Mouse (Mus musculus) kidney, postnatal 0 days (tissue): ENCODE results near the gene Poldip2. TPM values are rescaled to one million over a fixed set of nuclear protein-coding genes. Genes with fewer than 3 reads are reported as not detected.

Experiments used
- ATAC-seq: fragments of 200-750 bp; cut with Nextera tagmentation; replicated peaks from 2 replicates; pipeline ENCODE4 v1.8.0; 2017; ENCODE audit warnings: low read depth, moderate number of reproducible peaks, moderate TSS enrichment, moderate library complexity; ENCODE audit not compliant: low FRiP score
- DNase-seq: peaks from one replicate; pipeline ENCODE4 v3.0.0-alpha.2; 2016; ENCODE audit warnings: low spot score
- H3K27ac ChIP-seq: fragments of 300-500 bp; sonication (generic); 2 replicates; pipeline ENCODE4 v1.5.1; 2014; ENCODE audit warnings: mild to moderate bottlenecking
- H3K27me3 ChIP-seq: fragments of 300-500 bp; sonication (generic); 2 replicates; pipeline ENCODE4 v1.6.1; 2014; ENCODE audit warnings: low read length, mixed read lengths; ENCODE audit not compliant: insufficient read depth
- H3K36me3 ChIP-seq: fragments of 300-500 bp; sonication (generic); 2 replicates; pipeline ENCODE4 v1.6.1; 2014; ENCODE audit warnings: low read length, mixed read lengths; ENCODE audit not compliant: insufficient read depth
- H3K4me1 ChIP-seq: fragments of 300-500 bp; sonication (generic); replicated peaks from 2 replicates; pipeline ENCODE4 v1.6.1; 2014; ENCODE audit warnings: antibody characterized with exemption, low read length, mixed read lengths; ENCODE audit not compliant: insufficient read depth
- H3K4me2 ChIP-seq: fragments of 300-500 bp; sonication (generic); 2 replicates; pipeline ENCODE4 v1.6.1; 2014; ENCODE audit warnings: mild to moderate bottlenecking, low read length, moderate library complexity, mixed read lengths
- H3K4me3 ChIP-seq: fragments of 300-500 bp; sonication (generic); replicated peaks from 2 replicates; pipeline ENCODE4 v1.5.1; 2014; ENCODE audit warnings: low read depth, low read length
- H3K9ac ChIP-seq: fragments of 300-500 bp; sonication (generic); 2 replicates; pipeline ENCODE4 v1.6.1; 2014; ENCODE audit warnings: low read depth, low read length
- H3K9me3 ChIP-seq: fragments of 300-500 bp; sonication (generic); replicated peaks from 2 replicates; pipeline ENCODE4 v1.6.1; 2016; ENCODE audit warnings: low read length, inconsistent platforms, mixed read lengths
- CTCF ChIP-seq: IDR thresholded peaks from 2 replicates; pipeline ENCODE4 v1.5.1; 2016; ENCODE audit warnings: antibody characterized with exemption, low read depth, mild to moderate bottlenecking, moderate library complexity
- WGBS: fragments of 180-500 bp; shearing (Covaris S2); extraction: QIAGEN DNeasy Blood & Tissue Kit; methylation state at CpG from one replicate; pipeline ENCODE4 v1.1.7; 2014; 5-methylcytosine and 5-hydroxymethylcytosine counted together
- polyA plus RNA-seq: library from polyadenylated mRNA; unstranded; fragments of >200 nt; fragmentation: Nextera tagmentation; extraction: Ambion mirVana; gene quantifications from 2 replicates; pipeline ENCODE4 v1.2.1, GENCODE M21; 2015

Poldip2 gene
- polyA plus RNA-seq, 1 experiment from 2014 or later = 173 TPM

- Histone ChIP-seq H3K36me3 (0 out of 2 replicates have a peak, but pooled peaks cover 3% of the 10 kb centered on the region), H3K27ac (peak overlapping the region; percentile 89), H3K9ac (peak overlapping the region; percentile 84), H3K4me2 (peak overlapping the region; percentile 68), H3K27me3 (no peaks in the 10 kb centered on the region), H3K9me3 (no peaks in the 10 kb centered on the region), H3K4me1 (peaks cover 15% of the 10 kb centered on the region), H3K4me3 (peak overlapping the region; percentile 68)
- no peak for ATAC-seq
- TF ChIP-seq CTCF = no peak
- DNase-seq = peak; percentile 89
- under 1% methylated on average over 23 of the region's 23 CpGs for WGBS
These were observed 23.5 kb downstream of the Poldip2 start for GRCm38 (mm10) chr11:78535376-78536079.

GRCm38 (mm10) chr11:78536080-78536689 lies 24.2 kb downstream of the Poldip2 start, which contains the start of the genes Tnfaip1 and Ift20:
TSS of gene Tnfaip1 (minus strand) at chr11:78536332.
TSS of gene Ift20 (plus strand) at chr11:78536361.
- H3K36me3 ChIP-seq = 0 out of 2 replicates have a peak, but pooled peaks cover 6% of the 10 kb centered on the region
- H3K4me2 ChIP-seq = peak within 1 kb of the TSS; percentile 68
- no peaks in the 10 kb centered on the region for H3K9me3 ChIP-seq
- peak within 1 kb of the TSS; percentile 68 for H3K4me3 ChIP-seq
- H3K27me3 ChIP-seq = no peaks in the 10 kb centered on the region
- DNase-seq = peak; percentile 100
- peak; percentile 96 for ATAC-seq
- peaks cover 15% of the 10 kb centered on the region for H3K4me1 ChIP-seq
- peak within 1 kb of the TSS; percentile 84 for H3K9ac ChIP-seq
- WGBS = under 1% methylated on average over 52 of the region's 52 CpGs
- 0 out of 2 replicates have a peak, but pooled peaks have one; percentile 1 for TF ChIP-seq CTCF
- H3K27ac ChIP-seq = peak within 1 kb of the TSS; percentile 89

- Histone ChIP-seq H3K27me3 (no peaks in the 10 kb centered on the region), H3K9me3 (no peaks in the 10 kb centered on the region), H3K9ac (peak overlapping the region; percentile 84), H3K36me3 (0 out of 2 replicates have a peak, but pooled peaks cover 6% of the 10 kb centered on the region), H3K4me1 (peaks cover 15% of the 10 kb centered on the region), H3K27ac (peak overlapping the region; percentile 84), H3K4me3 (peak overlapping the region; percentile 68), H3K4me2 (peak overlapping the region; percentile 64)
- 0% methylated on average over 14 of the region's 14 CpGs for WGBS
- no peak for TF ChIP-seq CTCF
- peak; percentile 51 for DNase-seq
- peak; percentile 0; the same call in 1 of the 2 replicates for ATAC-seq
These were observed 24.7 kb downstream of the Poldip2 start for GRCm38 (mm10) chr11:78536690-78537084.

GRCm38 (mm10) chr11:78540358-78540757 lies 28.4 kb downstream of the Poldip2 start:
- WGBS = 80% methylated on average over 3 of the region's 3 CpGs
- no peaks in the 10 kb centered on the region for H3K9me3 ChIP-seq
- H3K27ac ChIP-seq = no peak overlapping the region
- peaks cover 15% of the 10 kb centered on the region; the same call in 1 of the 2 replicates for H3K36me3 ChIP-seq
- no peaks in the 10 kb centered on the region for H3K27me3 ChIP-seq
- no peak for TF ChIP-seq CTCF
- H3K4me1 ChIP-seq = peaks cover 8% of the 10 kb centered on the region
- H3K9ac ChIP-seq = no peak overlapping the region
- ATAC-seq (no peak), DNase-seq (no peak)
- H3K4me2 ChIP-seq = no peak overlapping the region
- no peak overlapping the region for H3K4me3 ChIP-seq

GRCm38 (mm10) chr11:78544449-78545111 lies 32.6 kb downstream of the Poldip2 start:
- Histone ChIP-seq H3K9ac (no peak overlapping the region), H3K9me3 (no peaks in the 10 kb centered on the region), H3K27me3 (no peaks in the 10 kb centered on the region), H3K27ac (no peak overlapping the region), H3K36me3 (peaks cover 15% of the 10 kb centered on the region; the same call in 1 of the 2 replicates), H3K4me1 (peaks cover 7% of the 10 kb centered on the region; the same call in 1 of the 2 replicates), H3K4me3 (no peak overlapping the region), H3K4me2 (no peak overlapping the region)
- no peak for DNase-seq
- 95% methylated on average over 7 of the region's 7 CpGs for WGBS
- TF ChIP-seq CTCF = peak; percentile 42; the same call in 1 of the 2 replicates
- ATAC-seq = no peak

- Histone ChIP-seq H3K27ac (no peak overlapping the region), H3K9ac (no peak overlapping the region), H3K36me3 (peaks cover 15% of the 10 kb centered on the region; the same call in 1 of the 2 replicates), H3K27me3 (no peaks in the 10 kb centered on the region), H3K4me1 (peaks cover 9% of the 10 kb centered on the region; the same call in 1 of the 2 replicates), H3K4me3 (no peak overlapping the region), H3K4me2 (no peak overlapping the region), H3K9me3 (no peaks in the 10 kb centered on the region)
- no peak for TF ChIP-seq CTCF
- WGBS = 66% methylated on average over 8 of the region's 8 CpGs
- ATAC-seq (no peak), DNase-seq (no peak)
These were observed 33.2 kb downstream of the Poldip2 start for GRCm38 (mm10) chr11:78545181-78545580.
